Mouse (Mus musculus) heart, adult 2 months (tissue): Measurements from ENCODE around the gene Prss56.

Source experiments
- CTCF ChIP-seq: fragments of 200-600 bp; IDR thresholded peaks from 2 replicates; pipeline ENCODE4 v1.8.1; 2022; ENCODE audit warnings: antibody characterized with exemption, mild to moderate bottlenecking, moderate library complexity
- POLR2A ChIP-seq: fragments of 200-500 bp; IDR thresholded peaks from 2 replicates; pipeline ENCODE4 v1.6.1; 2011; ENCODE audit warnings: mild to moderate bottlenecking, low read depth, low read length, control low read depth; ENCODE audit not compliant: insufficient read depth

GRCm38 (mm10) chr1:87204465-87204864 is 21.4 kb downstream of the Prss56 start, which contains the start of gene Chrng:
- no peak for TF ChIP-seq POLR2A
- no peak for TF ChIP-seq CTCF
